Comparison of ENCODE assay signal across 8 mouse cellular contexts in genomic region chr6:85333732-85334131, GRCm38 (mm10). TPM values are rescaled to one million over a fixed set of nuclear protein-coding genes. Genes with fewer than 3 reads are reported as not detected.
A peak's percentile ranks its signal among the peaks of the same experiment; 100 is the strongest.
DNase-seq lines count a peak whose midpoint lies in the region; ATAC-seq and TF ChIP-seq lines count a peak whose summit lies in the region.

No protein-coding gene starts in this region.

- peak; percentile 48 for DNase-seq in layer of hippocampus, adult 9-11 months
- no peak for DNase-seq in layer of hippocampus, postnatal 14 days (ENCODE audit: low spot score in 2 of 2)
- DNase-seq in T-cell, adult 2 months (ENCODE audit: low spot score), result peak; percentile 11
- DNase-seq in forebrain, postnatal 0 days, result no peak
- no peak for DNase-seq in liver, postnatal 0 days
- DNase-seq in retina, postnatal 7 days (ENCODE audit: low read depth, low spot score), result peak; percentile 34
- DNase-seq in left cerebral cortex, adult 18-20 months (ENCODE audit: low spot score in 2 of 2), result no peak
- DNase-seq in gastrocnemius, postnatal 14 days, result no peak

- H3K4me2 ChIP-seq in forebrain, postnatal 0 days (ENCODE audit: low read depth), result peak overlapping the region; percentile 100
- H3K4me2 ChIP-seq in liver, postnatal 0 days (ENCODE audit: low read depth, low read length), result peak overlapping the region; percentile 85

- H3K4me1 ChIP-seq in forebrain, postnatal 0 days (ENCODE audit: insufficient read depth), result 0 out of 2 replicates have a peak, but pooled peaks cover 3% of the 10 kb centered on the region
- peaks cover 9% of the 10 kb centered on the region; the same call in 1 of the 2 replicates for H3K4me1 ChIP-seq in liver, postnatal 0 days (ENCODE audit: insufficient read depth)

- H3K27me3 ChIP-seq in forebrain, postnatal 0 days (ENCODE audit: insufficient read depth, low read length), result no peaks in the 10 kb centered on the region
- no peaks in the 10 kb centered on the region for H3K27me3 ChIP-seq in liver, postnatal 0 days (ENCODE audit: insufficient read depth, low read length)

- ATAC-seq in forebrain, postnatal 0 days, result peak; percentile 8
- no peak for ATAC-seq in liver, postnatal 0 days

- intact Hi-C loops in gastrocnemius, postnatal 14 days (cut with DNase I; ENCODE audit: low total_unique reads), result no loop called here

- peak overlapping the region; percentile 91 for H3K27ac ChIP-seq in forebrain, postnatal 0 days (ENCODE audit: low read depth, low read length)
- H3K27ac ChIP-seq in liver, postnatal 0 days (ENCODE audit: low read depth), result no peak overlapping the region

- no peak for TF ChIP-seq CTCF in forebrain, postnatal 0 days (IDR thresholded peaks at IDR 0.05; ENCODE audit: low read depth)
- no peak for TF ChIP-seq CTCF in liver, postnatal 0 days (IDR thresholded peaks at IDR 0.05; ENCODE audit: low read depth)

- peak overlapping the region; percentile 96 for H3K9ac ChIP-seq in forebrain, postnatal 0 days
- 0 out of 2 replicates have a peak overlapping the region, but pooled peaks have one; percentile 31 for H3K9ac ChIP-seq in liver, postnatal 0 days (replicated peaks)

- WGBS in forebrain, postnatal 0 days, result 3% methylated on average over 13 of the region's 13 CpGs
- 3% methylated on average over 13 of the region's 13 CpGs for WGBS in liver, postnatal 0 days (ENCODE audit: insufficient replicate concordance)

- peak overlapping the region; percentile 95 for H3K4me3 ChIP-seq in forebrain, postnatal 0 days (ENCODE audit: low read depth, low read length)
- peak overlapping the region; percentile 61 for H3K4me3 ChIP-seq in liver, postnatal 0 days (ENCODE audit: low read depth, low read length)

- peaks cover 23% of the 10 kb centered on the region for H3K36me3 ChIP-seq in forebrain, postnatal 0 days (ENCODE audit: insufficient read depth)
- H3K36me3 ChIP-seq in liver, postnatal 0 days (replicated peaks; ENCODE audit: insufficient read depth, low read length), result no peaks in the 10 kb centered on the region

- no peak for TF ChIP-seq EP300 in liver, postnatal 0 days (IDR thresholded peaks at IDR 0.05; ENCODE audit: low read depth)

- H3K9me3 ChIP-seq in forebrain, postnatal 0 days (ENCODE audit: low read length), result no peaks in the 10 kb centered on the region
- no peaks in the 10 kb centered on the region for H3K9me3 ChIP-seq in liver, postnatal 0 days (ENCODE audit: low read length)

RNA-seq across cellular contexts. Expression of gene Sfxn5, which starts 0.5 kb away (rescaled TPM):
- 100 to 1,000 TPM; 154 to 171 TPM for total RNA-seq in layer of hippocampus, postnatal 14 days (2021)
- 49.9 and 55.6 TPM in 2 replicates for total RNA-seq in forebrain, postnatal 0 days (2014; rRNA removed)
- 39.1 and 49.1 TPM in 2 replicates for polyA plus RNA-seq in forebrain, postnatal 0 days (2015; fragmentation: Nextera tagmentation; extraction: Ambion mirVana)
- polyA plus RNA-seq in liver, postnatal 0 days (2015; fragmentation: Nextera tagmentation; extraction: Ambion mirVana), result 3.1 and 3.3 TPM in 2 replicates
- total RNA-seq in left cerebral cortex, adult 18-20 months (2021), result 100 to 1,000 TPM; 163 to 164 TPM
- 1 to 10 TPM; 2.7 to 4.1 TPM for total RNA-seq in gastrocnemius, postnatal 14 days (2021)

RNA-seq across cellular contexts. Expression of gene Rab11fip5, which starts 40.7 kb away (rescaled TPM):
- 10 to 100 TPM; 50.8 to 56.2 TPM for total RNA-seq in layer of hippocampus, postnatal 14 days (2021)
- 31.8 and 41.2 TPM in 2 replicates for total RNA-seq in forebrain, postnatal 0 days (2014; rRNA removed)
- 17.2 and 19.8 TPM in 2 replicates for polyA plus RNA-seq in forebrain, postnatal 0 days (2015; fragmentation: Nextera tagmentation; extraction: Ambion mirVana)
- 1.1 TPM in 2 replicates for polyA plus RNA-seq in liver, postnatal 0 days (2015; fragmentation: Nextera tagmentation; extraction: Ambion mirVana)
- total RNA-seq in left cerebral cortex, adult 18-20 months (2021), result 10 to 100 TPM; 81.7 to 82.1 TPM
- 10 to 100 TPM; 25.9 to 31.5 TPM for total RNA-seq in gastrocnemius, postnatal 14 days (2021)

Comparison
In these comparisons a context has a peak if more than half of its experiments do, and no peak if none do; other contexts are left out.
1. DNase-seq: peak in layer of hippocampus, adult 9-11 months (single experiment), T-cell, adult 2 months (single experiment) and retina, postnatal 7 days (single experiment); none in layer of hippocampus, postnatal 14 days (0 of 2), forebrain, postnatal 0 days (single experiment), liver, postnatal 0 days (single experiment), left cerebral cortex, adult 18-20 months (0 of 2) and gastrocnemius, postnatal 14 days (single experiment).